Mouse (Mus musculus): ENCODE measurements around the gene Nr1i2.

DNA sequence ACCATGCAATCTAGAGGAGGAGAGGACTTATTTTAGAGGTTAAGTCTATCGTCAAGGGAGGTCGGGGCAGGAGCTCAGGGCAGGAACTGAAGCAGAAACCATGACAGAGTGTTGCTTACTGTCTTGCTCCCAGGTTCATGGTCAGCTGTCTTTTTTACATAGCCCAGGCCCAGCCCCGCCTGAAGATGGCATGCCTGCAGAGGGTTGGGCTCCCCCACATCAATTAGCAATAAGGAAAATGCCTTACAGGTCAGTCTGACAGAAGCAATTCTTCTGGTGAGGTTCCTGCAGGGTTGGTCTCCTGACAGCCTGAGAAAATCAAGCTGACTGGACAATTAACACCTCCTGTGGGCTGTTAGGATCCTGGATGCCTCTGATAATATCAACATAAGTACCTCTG is 23.0 kb downstream of the Nr1i2 start:
- TF ChIP-seq HCFC1 (IDR thresholded peaks at IDR 0.05; ENCODE audit: borderline replicate concordance, insufficient read depth, low read length), result no peak
- no peak for TF ChIP-seq ZNF384 (IDR thresholded peaks at IDR 0.05; ENCODE audit: low read depth, low read length)

All from ES-E14 (cell line).